Mouse (Mus musculus): ENCODE measurements around the gene Ttc7.

Ttc7 gene

GRCm38 (mm10) chr17:87314530-87314946 is 31.9 kb downstream of the Ttc7 start:
- no peak for DNase-seq (ENCODE audit: low spot score)

- DNase-seq (ENCODE audit: low spot score), result peak; percentile 95
Observed at GRCm38 (mm10) chr17:87315021-87315531, 32.4 kb downstream of the Ttc7 start.

GRCm38 (mm10) chr17:87315891-87316763 is 33.4 kb downstream of the Ttc7 start:
- DNase-seq (ENCODE audit: low spot score), result no peak

GRCm38 (mm10) chr17:87317271-87317670 is 34.6 kb downstream of the Ttc7 start:
- no peak for DNase-seq (ENCODE audit: low spot score)

- DNase-seq (ENCODE audit: low spot score), result no peak
Observed at GRCm38 (mm10) chr17:87317947-87318346, 35.3 kb downstream of the Ttc7 start.

- DNase-seq (ENCODE audit: low spot score), result no peak
Observed at GRCm38 (mm10) chr17:87321673-87322072, 39.0 kb downstream of the Ttc7 start.

- no peak for DNase-seq (ENCODE audit: low spot score)
Observed at GRCm38 (mm10) chr17:87323215-87323614, 40.5 kb downstream of the Ttc7 start.

- no peak for DNase-seq (ENCODE audit: low spot score)
Observed at GRCm38 (mm10) chr17:87325501-87325900, 42.8 kb downstream of the Ttc7 start.

GRCm38 (mm10) chr17:87326987-87327386 is 44.3 kb downstream of the Ttc7 start:
- peak; percentile 57 for DNase-seq (ENCODE audit: low spot score)

- DNase-seq (ENCODE audit: low spot score), result no peak
Observed at GRCm38 (mm10) chr17:87327645-87328044, 45.0 kb downstream of the Ttc7 start.

- peak; percentile 83 for DNase-seq (ENCODE audit: low spot score)
Observed at GRCm38 (mm10) chr17:87328177-87328768, 45.6 kb downstream of the Ttc7 start.

- no peak for DNase-seq (ENCODE audit: low spot score)
Observed at GRCm38 (mm10) chr17:87329144-87329700, 46.5 kb downstream of the Ttc7 start.

- peak; percentile 85 for DNase-seq (ENCODE audit: low spot score)
Observed at GRCm38 (mm10) chr17:87330250-87330920, 47.7 kb downstream of the Ttc7 start.

- no peak for DNase-seq (ENCODE audit: low spot score)
Observed at GRCm38 (mm10) chr17:87330921-87331291, 48.2 kb downstream of the Ttc7 start.

- DNase-seq (ENCODE audit: low spot score), result no peak
Observed at GRCm38 (mm10) chr17:87331336-87332141, 48.9 kb downstream of the Ttc7 start.

- no peak for DNase-seq (ENCODE audit: low spot score)
Observed at GRCm38 (mm10) chr17:87332142-87332815, 49.6 kb downstream of the Ttc7 start.

GRCm38 (mm10) chr17:87332887-87333286 is 50.2 kb downstream of the Ttc7 start:
- DNase-seq (ENCODE audit: low spot score), result no peak

- no peak for DNase-seq (ENCODE audit: low spot score)
Observed at GRCm38 (mm10) chr17:87334162-87334561, 51.5 kb downstream of the Ttc7 start.

GRCm38 (mm10) chr17:87335152-87335551 is 52.5 kb downstream of the Ttc7 start:
- no peak for DNase-seq (ENCODE audit: low spot score)

- DNase-seq (ENCODE audit: low spot score), result no peak
Observed at GRCm38 (mm10) chr17:87335727-87336126, 53.0 kb downstream of the Ttc7 start.

- DNase-seq (ENCODE audit: low spot score), result no peak
Observed at GRCm38 (mm10) chr17:87336910-87337309, 54.2 kb downstream of the Ttc7 start.

Data from layer of hippocampus, adult 11-12 months (tissue).